Mouse (Mus musculus) heart, adult 2 months (tissue): ENCODE results near the gene Gale. TPM values are rescaled to one million over a fixed set of nuclear protein-coding genes. Genes with fewer than 3 reads are reported as not detected.

Experiments used
- DNase-seq, 2 experiments: peaks; one replicate each; pipeline ENCODE4 v3.0.0; 2021
- H3K27ac ChIP-seq: fragments of 200-600 bp; 2 replicates; pipeline ENCODE4 v1.8.1; 2022
- H3K27me3 ChIP-seq: fragments of 200-500 bp; 2 replicates; pipeline ENCODE4 v1.6.1; 2012; ENCODE audit warnings: mild to moderate bottlenecking, low read length, inconsistent platforms, mixed read lengths; ENCODE audit not compliant: control insufficient read depth, insufficient read depth
- H3K36me3 ChIP-seq: fragments of 200-500 bp; 2 replicates; pipeline ENCODE4 v1.6.1; 2012; ENCODE audit warnings: low read length, inconsistent platforms; ENCODE audit not compliant: control insufficient read depth, insufficient read depth
- H3K4me1 ChIP-seq: fragments of 200-500 bp; 2 replicates; pipeline ENCODE4 v1.6.1; 2011; ENCODE audit warnings: low read length; ENCODE audit not compliant: control insufficient read depth, insufficient read depth
- H3K4me3 ChIP-seq: fragments of 200-600 bp; 2 replicates; pipeline ENCODE4 v1.8.1; 2022
- H3K79me2 ChIP-seq: fragments of 200-500 bp; replicated peaks from 2 replicates; pipeline ENCODE4 v1.6.1; 2012; ENCODE audit warnings: mild to moderate bottlenecking, inconsistent platforms, low read length, moderate library complexity, mixed read lengths; ENCODE audit not compliant: control insufficient read depth, insufficient read depth
- H3K9ac ChIP-seq: fragments of 200-500 bp; 2 replicates; pipeline ENCODE4 v1.6.1; 2012; ENCODE audit warnings: low read depth, mild to moderate bottlenecking, control low read depth, inconsistent platforms, low read length, mixed read lengths
- CTCF ChIP-seq: fragments of 200-600 bp; IDR thresholded peaks from 2 replicates; pipeline ENCODE4 v1.8.1; 2022; ENCODE audit warnings: antibody characterized with exemption, mild to moderate bottlenecking, moderate library complexity
- EP300 ChIP-seq: fragments of 200-500 bp; IDR thresholded peaks from 2 replicates; pipeline ENCODE4 v1.6.1; 2011; ENCODE audit warnings: low read depth, low read length, control low read depth; ENCODE audit not compliant: insufficient read depth
- POLR2A ChIP-seq: fragments of 200-500 bp; IDR thresholded peaks from 2 replicates; pipeline ENCODE4 v1.6.1; 2011; ENCODE audit warnings: mild to moderate bottlenecking, low read depth, low read length, control low read depth; ENCODE audit not compliant: insufficient read depth
- WGBS: fragments of 180-500 bp; shearing (Covaris S2); methylation state at CpG from one replicate; pipeline ENCODE4 v1.1.7; 2018; 5-methylcytosine and 5-hydroxymethylcytosine counted together
- intact Hi-C: fragments of 180-260 bp; cut with DNase I; formaldehyde crosslinking; loops from one replicate; pipeline ENCODE4 v1.15.1; 2025
- polyA plus RNA-seq: library from polyadenylated mRNA; depleted of rRNA; stranded (reverse); fragments of >200 nt; gene quantifications from 2 replicates; pipeline ENCODE4 v1.2.3, GENCODE M21; 2012; rRNA removed
- total RNA-seq, 2 experiments: library from RNA; stranded (reverse); gene quantifications; 2 replicates each; pipeline ENCODE4 v1.2.3; 2021

The Gale gene
- total and polyA plus RNA-seq, 3 experiments, result 1.6 to 4.6 (median 2.0) TPM

DNA sequence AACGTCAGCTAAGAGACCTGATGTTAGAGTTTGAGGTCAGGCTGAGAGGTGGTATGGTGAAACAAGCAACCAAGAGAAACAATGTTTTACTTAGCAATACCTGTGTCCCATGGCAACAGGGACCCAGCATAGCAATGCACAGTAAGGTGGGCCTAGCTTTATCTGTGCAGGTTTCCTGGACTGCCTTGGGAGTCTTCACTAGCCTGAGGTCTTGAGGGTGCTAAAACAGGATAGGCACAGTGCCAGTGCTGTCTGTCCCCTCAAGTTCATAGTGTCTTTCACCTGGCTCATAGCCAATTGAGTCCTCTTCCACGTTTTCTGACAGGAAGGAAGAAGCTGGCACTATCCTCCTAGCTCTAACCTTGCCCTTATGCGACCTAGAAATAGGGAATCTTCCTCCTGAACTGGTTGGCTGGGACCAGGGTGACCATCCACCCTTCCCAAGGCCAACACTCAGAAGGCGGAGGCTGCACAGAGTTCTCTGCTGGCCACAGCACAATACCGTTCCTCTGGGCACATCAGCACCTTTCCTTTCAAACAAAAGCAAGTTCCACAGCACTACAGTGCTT lies 40.7 kb downstream of the Gale start:
- WGBS, result 64% methylated on average over 5 of the region's 5 CpGs
- H3K27me3 ChIP-seq, result no peaks in the 10 kb centered on the region
- intact Hi-C loops, result no loop called here
- TF ChIP-seq EP300 (no peak), POLR2A (no peak), CTCF (no peak)
- no peak overlapping the region for H3K4me3 ChIP-seq
- H3K9ac ChIP-seq, result no peak overlapping the region
- peaks cover 3% of the 10 kb centered on the region for H3K36me3 ChIP-seq
- H3K4me1 ChIP-seq, result no peaks in the 10 kb centered on the region; the same call in 1 of the 2 replicates
- H3K27ac ChIP-seq, result no peak overlapping the region
- no peak for DNase-seq
- no peaks in the 10 kb centered on the region for H3K79me2 ChIP-seq

DNA sequence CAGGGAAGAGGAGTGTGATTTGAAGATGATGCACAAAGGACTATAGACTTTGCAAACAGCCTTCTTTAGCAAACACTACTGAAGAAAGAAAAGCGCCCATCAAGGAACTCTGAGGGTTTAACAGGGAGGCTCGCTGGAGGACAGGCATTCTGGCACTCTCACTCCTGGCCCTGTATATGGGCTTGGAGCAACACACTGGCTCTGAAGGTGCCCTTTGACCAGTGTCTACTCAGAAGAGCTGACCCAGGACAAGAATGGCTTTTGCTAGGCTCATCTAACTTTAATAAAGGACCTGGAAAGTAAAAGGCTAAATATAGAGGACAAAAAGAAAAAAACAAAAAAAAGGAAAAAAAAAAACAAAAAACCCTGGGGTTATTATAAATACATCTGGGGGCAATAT lies 41.4 kb downstream of the Gale start:
- no peak for DNase-seq
- Histone ChIP-seq H3K36me3 (peaks cover 3% of the 10 kb centered on the region), H3K9ac (no peak overlapping the region), H3K4me3 (no peak overlapping the region), H3K79me2 (no peaks in the 10 kb centered on the region), H3K4me1 (no peaks in the 10 kb centered on the region; the same call in 1 of the 2 replicates), H3K27ac (no peak overlapping the region), H3K27me3 (no peaks in the 10 kb centered on the region)
- TF ChIP-seq CTCF (no peak), EP300 (no peak), POLR2A (no peak)
- WGBS, result 76% methylated on average over 2 of the region's 2 CpGs
- intact Hi-C loops, result no loop called here

- Histone ChIP-seq H3K4me3 (no peak overlapping the region), H3K27ac (no peak overlapping the region), H3K79me2 (no peaks in the 10 kb centered on the region), H3K9ac (no peak overlapping the region), H3K27me3 (no peaks in the 10 kb centered on the region), H3K4me1 (no peaks in the 10 kb centered on the region; the same call in 1 of the 2 replicates), H3K36me3 (peaks cover 6% of the 10 kb centered on the region)
- intact Hi-C loops, result no loop called here
- WGBS, result 73% methylated on average over 3 of the region's 3 CpGs
- no peak for DNase-seq
- TF ChIP-seq CTCF (no peak), EP300 (no peak), POLR2A (no peak)
Measured at GRCm38 (mm10) chr4:136006821-136007220, 43.3 kb downstream of the Gale start.

DNA sequence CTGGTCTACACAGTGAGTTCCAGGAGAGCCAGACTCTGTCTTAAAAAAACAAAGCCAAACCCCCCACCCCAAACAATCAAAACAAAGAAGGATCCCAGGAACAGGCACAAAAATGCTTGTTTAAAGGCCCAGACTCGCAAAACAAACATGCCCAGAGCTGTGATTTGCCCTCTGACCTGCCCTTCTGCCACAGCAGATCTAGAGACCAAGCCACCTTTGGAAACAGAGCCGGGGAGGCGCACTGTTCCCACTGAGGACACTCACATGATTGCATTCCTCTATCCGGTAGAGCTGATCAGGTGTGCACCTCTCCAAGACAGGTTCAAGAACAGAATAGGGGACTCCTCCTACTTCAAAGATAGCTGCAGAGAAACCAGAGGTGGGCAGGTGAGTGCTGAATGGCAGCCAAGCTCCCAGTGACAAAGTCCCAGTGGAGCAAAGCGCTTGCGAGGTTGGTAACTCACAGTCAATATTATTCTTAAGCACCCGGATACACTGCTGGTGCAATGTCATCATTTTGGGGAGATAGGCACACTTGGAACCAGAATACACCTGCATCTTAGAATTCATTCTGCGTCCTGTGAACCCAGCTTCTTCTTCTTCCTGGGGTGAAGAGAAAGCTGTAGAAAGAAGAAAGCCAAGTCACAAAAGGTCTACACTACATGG lies 45.4 kb downstream of the Gale start:
- WGBS, result 95% methylated on average over 8 of the region's 8 CpGs
- TF ChIP-seq CTCF (no peak), POLR2A (no peak), EP300 (no peak)
- Histone ChIP-seq H3K9ac (no peak overlapping the region), H3K27ac (no peak overlapping the region), H3K27me3 (no peaks in the 10 kb centered on the region), H3K4me1 (no peaks in the 10 kb centered on the region; the same call in 1 of the 2 replicates), H3K36me3 (peaks cover 8% of the 10 kb centered on the region), H3K4me3 (no peak overlapping the region), H3K79me2 (no peaks in the 10 kb centered on the region)
- intact Hi-C loops, result no loop called here
- no peak for DNase-seq

DNA sequence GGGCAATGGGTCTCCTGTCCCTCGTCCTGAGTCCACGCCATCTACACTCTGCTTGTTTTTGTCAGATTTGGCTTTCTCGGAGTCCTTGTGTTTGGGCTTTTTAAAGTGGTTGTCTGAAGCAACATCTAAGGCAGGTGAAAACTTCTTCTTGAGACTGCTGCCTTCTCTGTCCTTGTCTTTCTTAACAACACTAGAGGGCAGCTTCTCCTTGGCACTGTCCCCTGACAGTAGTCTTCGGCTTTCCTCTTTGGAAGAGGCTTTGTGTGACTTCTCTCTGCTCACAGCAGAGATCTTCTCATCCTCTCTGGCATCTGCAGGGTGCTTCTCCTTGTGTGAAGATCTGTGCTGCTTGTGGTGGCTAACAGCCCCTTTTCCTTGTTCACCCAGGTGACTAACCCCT lies 47.1 kb downstream of the Gale start:
- TF ChIP-seq EP300 (no peak), CTCF (peak; percentile 2; the same call in 1 of the 2 replicates)
- intact Hi-C loops, result no loop called here
- no peak overlapping the region for H3K4me3 ChIP-seq
- H3K79me2 ChIP-seq, result 0 out of 2 replicates have a peak, but pooled peaks cover 1% of the 10 kb centered on the region
- H3K9ac ChIP-seq, result no peak overlapping the region
- WGBS, result 81% methylated on average over 4 of the region's 4 CpGs
- no peak overlapping the region for H3K27ac ChIP-seq
- H3K36me3 ChIP-seq, result peaks cover 5% of the 10 kb centered on the region
- H3K27me3 ChIP-seq, result no peaks in the 10 kb centered on the region
- DNase-seq, result no peak
- no peaks in the 10 kb centered on the region for H3K4me1 ChIP-seq

DNA sequence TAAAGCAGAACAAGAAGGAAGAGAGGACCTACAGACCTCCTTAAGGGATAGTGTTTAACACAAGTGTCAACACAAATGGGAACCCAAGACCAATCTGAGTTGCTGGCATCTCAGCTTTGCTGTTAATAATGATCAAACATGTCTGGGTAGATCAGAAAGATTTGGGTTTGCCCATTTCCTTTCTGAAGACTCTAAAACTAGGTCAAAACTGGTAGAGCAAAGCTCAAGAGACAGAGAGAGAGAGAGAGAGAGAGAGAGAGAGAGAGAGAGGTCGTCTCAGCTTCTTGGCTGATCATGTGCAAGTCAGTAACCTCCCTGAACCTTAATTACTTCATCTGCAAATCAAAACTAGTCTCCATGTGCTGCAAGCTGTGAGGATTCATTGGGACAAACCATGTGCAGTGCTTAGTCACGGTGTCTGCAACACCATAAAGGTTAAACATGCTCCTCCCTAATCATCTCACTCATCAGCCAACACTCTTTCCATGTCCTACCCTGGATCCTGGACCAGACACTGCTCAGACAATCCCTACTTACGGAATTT lies 52.6 kb downstream of the Gale start:
- H3K36me3 ChIP-seq, result peaks cover 20% of the 10 kb centered on the region
- WGBS, result 63% methylated on average over 3 of the region's 3 CpGs
- no peak for DNase-seq
- no peak overlapping the region for H3K27ac ChIP-seq
- intact Hi-C loops, result no loop called here
- no peaks in the 10 kb centered on the region for H3K27me3 ChIP-seq
- peaks cover 3% of the 10 kb centered on the region for H3K4me1 ChIP-seq
- TF ChIP-seq POLR2A (no peak), CTCF (no peak), EP300 (no peak)
- peaks cover 8% of the 10 kb centered on the region for H3K79me2 ChIP-seq
- H3K4me3 ChIP-seq, result no peak overlapping the region
- no peak overlapping the region for H3K9ac ChIP-seq

Other genes starting within 250 kb of the Gale start
- under 1 TPM; 0.30 to 0.42 TPM for gene Il22ra1, start 235.6 kb upstream of the Gale start, total RNA-seq
- 0.15 and 0.23 TPM in 2 replicates for gene Il22ra1, start 235.6 kb upstream of the Gale start, polyA plus RNA-seq
- 1 to 10 TPM in 1 of 2 experiments, under 1 TPM in 1; 0.61 to 1.5 TPM for gene Myom3, start 204.0 kb upstream of the Gale start, total RNA-seq
- gene Myom3, start 204.0 kb upstream of the Gale start, polyA plus RNA-seq, result 1.4 and 1.6 TPM in 2 replicates
- gene Srsf10, start 108.0 kb upstream of the Gale start, total RNA-seq, result 10 to 100 TPM; 45.3 to 49.1 TPM
- gene Srsf10, start 108.0 kb upstream of the Gale start, polyA plus RNA-seq, result 28.8 and 37.7 TPM in 2 replicates
- gene Pnrc2, start 89.9 kb upstream of the Gale start, total RNA-seq, result 10 to 100 TPM; 58.8 to 81.2 TPM
- gene Pnrc2, start 89.9 kb upstream of the Gale start, polyA plus RNA-seq, result 14.9 and 35.4 TPM in 2 replicates
- under 1 TPM; 0.23 to 0.59 TPM for gene Cnr2, start 68.3 kb upstream of the Gale start, total RNA-seq
- 0.64 and 0.88 TPM in 2 replicates for gene Cnr2, start 68.3 kb upstream of the Gale start, polyA plus RNA-seq
- gene Fuca1, start 43.0 kb upstream of the Gale start, total RNA-seq, result 10 to 100 TPM; 30.4 to 34.6 TPM
- 24.0 and 25.3 TPM in 2 replicates for gene Fuca1, start 43.0 kb upstream of the Gale start, polyA plus RNA-seq
- 10 to 100 TPM; 72.6 to 80.4 TPM for gene Hmgcl, start 17.3 kb upstream of the Gale start, total RNA-seq
- gene Hmgcl, start 17.3 kb upstream of the Gale start, polyA plus RNA-seq, result 71.9 and 96.9 TPM in 2 replicates
- gene Lypla2, start 8.9 kb downstream of the Gale start, total RNA-seq, result 10 to 100 TPM; 35.9 to 37.1 TPM
- 52.2 and 55.1 TPM in 2 replicates for gene Lypla2, start 8.9 kb downstream of the Gale start, polyA plus RNA-seq
- gene Pithd1, start 23.5 kb downstream of the Gale start, total RNA-seq, result 10 to 100 TPM; 19.4 to 20.9 TPM
- 19.0 and 29.2 TPM in 2 replicates for gene Pithd1, start 23.5 kb downstream of the Gale start, polyA plus RNA-seq
- gene Eloa, start 58.0 kb downstream of the Gale start, total RNA-seq, result 10 to 100 TPM; 31.1 to 35.5 TPM
- gene Eloa, start 58.0 kb downstream of the Gale start, polyA plus RNA-seq, result 11.0 and 17.7 TPM in 2 replicates
- gene Rpl11, start 89.7 kb downstream of the Gale start, total RNA-seq, result 100 to 1,000 TPM; 259 to 288 TPM
- 132 and 186 TPM in 2 replicates for gene Rpl11, start 89.7 kb downstream of the Gale start, polyA plus RNA-seq
- 10 to 100 TPM; 56.8 to 58.8 TPM for gene Id3, start 179.8 kb downstream of the Gale start, total RNA-seq
- gene Id3, start 179.8 kb downstream of the Gale start, polyA plus RNA-seq, result 92.1 and 120 TPM in 2 replicates
- gene E2f2, start 208.7 kb downstream of the Gale start, total RNA-seq, result 1 to 10 TPM in 1 of 2 experiments, under 1 TPM in 1; 0.65 to 5.3 TPM
- gene E2f2, start 208.7 kb downstream of the Gale start, polyA plus RNA-seq, result 0.41 and 1.3 TPM in 2 replicates
- 10 to 100 TPM in 1 of 2 experiments, 1 to 10 TPM in 1; 7.8 to 10.2 TPM for gene Asap3, start 242.6 kb downstream of the Gale start, total RNA-seq
- gene Asap3, start 242.6 kb downstream of the Gale start, polyA plus RNA-seq, result 8.6 and 9.4 TPM in 2 replicates